Mouse (Mus musculus) right cerebral cortex, postnatal 25 days (tissue): ENCODE data around the gene Iqcf3.

ENCODE experiments used
- DNase-seq: peaks from one replicate; pipeline ENCODE4 v3.0.0; 2022

Gene Iqcf3

GRCm38 (mm10) chr9:106470991-106471750 lies 90.3 kb downstream of the Iqcf3 start:
- DNase-seq = peak; percentile 5

GRCm38 (mm10) chr9:106469776-106470175 lies 91.7 kb downstream of the Iqcf3 start:
- no peak for DNase-seq

- DNase-seq = no peak
Measured at GRCm38 (mm10) chr9:106469317-106469716, 92.1 kb downstream of the Iqcf3 start.

GRCm38 (mm10) chr9:106467746-106468145 lies 93.7 kb downstream of the Iqcf3 start:
- peak; percentile 3 for DNase-seq

- no peak for DNase-seq
Measured at GRCm38 (mm10) chr9:106466721-106467120, 94.7 kb downstream of the Iqcf3 start.

- DNase-seq = peak; percentile 46
Measured at GRCm38 (mm10) chr9:106465571-106466200, 95.7 kb downstream of the Iqcf3 start, which contains the start of gene Gpr62. Gene Gpr62, minus strand, starts transcription at chr9:106465938.

GRCm38 (mm10) chr9:106464751-106465541 lies 96.5 kb downstream of the Iqcf3 start:
- peak; percentile 86 for DNase-seq

- DNase-seq = no peak
Measured at GRCm38 (mm10) chr9:106463122-106464063, 98.0 kb downstream of the Iqcf3 start.

- DNase-seq = no peak
Measured at GRCm38 (mm10) chr9:106462430-106462800, 99.0 kb downstream of the Iqcf3 start.

GRCm38 (mm10) chr9:106461641-106462429 lies 99.6 kb downstream of the Iqcf3 start:
- DNase-seq = no peak

- DNase-seq = no peak
Measured at GRCm38 (mm10) chr9:106461026-106461415, 100.4 kb downstream of the Iqcf3 start.

- DNase-seq = no peak
Measured at GRCm38 (mm10) chr9:106460401-106461025, 100.9 kb downstream of the Iqcf3 start.

GRCm38 (mm10) chr9:106459946-106460345 lies 101.5 kb downstream of the Iqcf3 start:
- no peak for DNase-seq

- DNase-seq = no peak
Measured at GRCm38 (mm10) chr9:106457920-106458319, 103.5 kb downstream of the Iqcf3 start.

GRCm38 (mm10) chr9:106457163-106457559 lies 104.3 kb downstream of the Iqcf3 start:
- DNase-seq = no peak

GRCm38 (mm10) chr9:106456325-106457162 lies 104.9 kb downstream of the Iqcf3 start:
- no peak for DNase-seq

GRCm38 (mm10) chr9:106454888-106455681 lies 106.3 kb downstream of the Iqcf3 start:
- DNase-seq = peak; percentile 62

GRCm38 (mm10) chr9:106454071-106454761 lies 107.2 kb downstream of the Iqcf3 start:
- DNase-seq = no peak
